Mouse (Mus musculus): Measurements from ENCODE around the gene Orm1.
A peak's percentile ranks its signal among the peaks of the same experiment; 100 is the strongest.

The Orm1 gene

DNA sequence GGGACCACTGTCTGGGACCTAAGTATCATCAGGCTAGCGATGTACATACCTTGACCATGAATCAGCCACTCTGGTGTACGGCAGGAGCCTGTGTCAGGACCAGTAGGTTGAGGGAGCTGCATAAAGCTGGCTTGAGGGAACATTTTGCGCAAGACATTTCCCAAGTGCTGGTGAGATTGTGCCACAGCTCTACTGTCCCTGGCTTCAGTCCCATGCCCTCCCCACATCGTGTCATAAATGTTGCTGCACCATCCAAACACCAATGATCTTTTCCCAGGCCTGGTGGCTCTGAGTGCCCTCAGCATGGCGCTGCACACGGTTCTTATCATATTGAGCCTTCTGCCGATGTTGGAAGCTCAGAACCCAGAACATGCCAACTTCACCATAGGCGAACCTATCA, at the start of gene Orm1:
Orm1 (plus strand) TSS at position 266 of the 400 bp plus-strand sequence.
- DNase-seq (ENCODE audit: low read depth, low spot score): no peak

GRCm38 (mm10) chr4:63295641-63296040, 48.7 kb upstream of the Orm1 start:
- no peak for DNase-seq (ENCODE audit: low read depth, low spot score)

- no peak for DNase-seq (ENCODE audit: low read depth, low spot score)
Observed at GRCm38 (mm10) chr4:63296263-63296662, 48.1 kb upstream of the Orm1 start.

GRCm38 (mm10) chr4:63296876-63297275, 47.5 kb upstream of the Orm1 start:
- DNase-seq (ENCODE audit: low read depth, low spot score): no peak

DNA sequence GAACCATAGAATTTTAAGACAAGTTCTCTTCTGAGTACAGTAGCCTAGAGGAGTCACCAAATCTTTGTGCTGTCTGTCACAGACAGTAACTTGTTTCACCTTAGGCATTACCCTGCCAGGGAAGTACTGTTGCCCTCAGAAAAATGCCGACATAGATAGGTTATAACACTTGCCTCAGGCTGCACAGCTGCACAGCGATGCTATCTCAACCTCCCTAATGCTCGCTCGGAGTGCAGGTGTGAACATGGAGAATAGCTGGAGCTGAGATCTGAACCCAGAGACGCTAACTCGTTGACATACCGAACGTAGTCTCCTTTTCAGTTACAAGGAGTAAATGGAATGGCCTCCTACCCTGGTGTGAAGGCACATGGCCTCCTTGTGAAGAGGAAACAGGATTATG, 46.2 kb upstream of the Orm1 start:
- DNase-seq (ENCODE audit: low read depth, low spot score): no peak

- DNase-seq (ENCODE audit: low read depth, low spot score): no peak
Observed at GRCm38 (mm10) chr4:63302641-63303040, 41.7 kb upstream of the Orm1 start.

DNA sequence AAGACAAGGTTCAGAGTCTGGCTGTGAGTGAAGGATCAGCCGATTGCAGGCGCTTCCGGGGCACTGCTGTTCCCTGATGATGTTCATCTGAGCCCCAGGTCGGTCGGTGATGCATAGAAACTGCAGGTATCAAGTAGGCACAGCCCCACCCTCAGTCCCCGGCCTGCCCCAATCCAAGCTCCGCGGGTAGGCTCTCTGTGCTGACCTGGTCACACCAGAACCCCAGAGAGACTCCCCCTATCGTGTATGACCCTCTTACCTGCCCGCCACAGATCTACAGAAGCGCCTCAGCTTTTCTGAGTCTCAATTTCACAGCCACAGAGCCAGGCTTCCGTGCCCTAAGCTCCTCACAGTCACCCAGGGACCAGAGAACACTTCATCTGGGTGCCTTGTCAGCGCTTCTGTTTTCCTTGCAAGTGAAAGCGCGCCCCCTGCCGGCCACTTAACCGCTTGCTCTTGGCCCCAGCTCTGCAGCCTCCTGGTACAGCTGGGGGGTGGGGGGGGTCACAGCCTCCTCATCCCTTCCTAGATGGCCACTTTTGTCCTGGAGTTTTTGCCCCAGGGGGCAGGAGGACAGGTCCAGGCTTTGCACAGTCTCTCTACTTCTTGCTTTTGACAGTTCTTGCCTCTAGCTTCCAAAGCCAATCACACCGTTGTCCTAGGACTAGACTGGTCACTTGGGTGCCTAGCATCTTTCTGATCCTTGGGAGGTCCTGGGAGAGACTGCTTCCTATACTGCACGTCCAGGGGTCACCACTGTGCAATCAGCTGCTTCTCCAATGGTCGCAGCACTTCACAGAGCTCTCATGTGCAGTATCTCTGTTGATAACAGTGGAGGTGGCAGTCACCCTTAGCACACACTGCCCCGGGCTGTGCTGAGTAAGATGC, 36.9 kb upstream of the Orm1 start:
- peak; percentile 88 for DNase-seq (ENCODE audit: low read depth, low spot score)

DNA sequence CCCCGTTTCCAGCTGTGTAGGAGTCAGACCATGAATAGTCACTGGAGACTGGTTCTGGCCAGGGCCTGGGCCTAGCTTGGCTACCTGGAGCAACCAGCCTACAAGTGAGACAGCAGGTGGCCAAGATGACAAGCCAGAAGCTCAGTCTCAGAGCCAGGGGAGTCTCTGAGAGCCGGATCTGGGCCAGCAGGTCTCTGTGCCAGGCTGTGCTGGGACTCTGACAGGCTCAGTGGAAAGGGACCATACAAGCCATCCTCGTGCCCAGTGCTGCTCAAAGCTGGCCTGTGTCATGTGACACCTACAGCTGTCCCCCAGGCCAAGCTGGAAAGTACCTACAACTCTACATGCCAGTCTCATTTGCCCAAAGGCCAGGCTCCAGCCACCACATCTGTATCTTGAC, 36.0 kb upstream of the Orm1 start:
- DNase-seq (ENCODE audit: low read depth, low spot score): no peak

DNA sequence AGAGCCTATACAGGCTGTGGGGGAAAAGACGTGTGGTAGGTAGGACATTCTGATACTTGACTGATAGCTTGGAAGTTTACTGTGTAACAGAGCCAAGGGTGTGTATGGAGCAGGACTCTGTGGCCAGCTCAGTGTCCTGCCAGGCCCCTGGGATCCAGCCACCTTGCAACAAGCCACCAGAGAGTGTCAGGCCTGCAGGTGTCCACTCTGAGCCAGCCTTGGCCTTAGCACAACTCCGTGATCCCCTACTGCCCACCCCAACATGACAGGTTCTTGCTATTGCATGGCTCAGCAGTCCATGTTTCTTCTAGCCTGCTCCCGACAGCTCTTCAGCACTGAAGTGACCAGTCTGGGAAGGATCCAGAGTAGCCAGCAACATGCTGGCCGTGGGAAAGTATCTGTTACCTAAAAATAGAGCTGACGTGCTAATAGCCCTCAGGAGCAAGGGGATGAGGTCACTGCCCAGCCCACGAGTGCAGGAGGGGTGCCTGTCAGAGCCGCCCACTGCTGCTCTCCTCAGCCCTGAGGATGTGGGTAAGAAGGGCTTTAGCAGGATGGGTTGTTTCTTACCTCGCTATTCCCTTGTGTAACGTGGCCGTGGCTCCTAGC, 34.0 kb upstream of the Orm1 start:
- DNase-seq (ENCODE audit: low read depth, low spot score): no peak

DNA sequence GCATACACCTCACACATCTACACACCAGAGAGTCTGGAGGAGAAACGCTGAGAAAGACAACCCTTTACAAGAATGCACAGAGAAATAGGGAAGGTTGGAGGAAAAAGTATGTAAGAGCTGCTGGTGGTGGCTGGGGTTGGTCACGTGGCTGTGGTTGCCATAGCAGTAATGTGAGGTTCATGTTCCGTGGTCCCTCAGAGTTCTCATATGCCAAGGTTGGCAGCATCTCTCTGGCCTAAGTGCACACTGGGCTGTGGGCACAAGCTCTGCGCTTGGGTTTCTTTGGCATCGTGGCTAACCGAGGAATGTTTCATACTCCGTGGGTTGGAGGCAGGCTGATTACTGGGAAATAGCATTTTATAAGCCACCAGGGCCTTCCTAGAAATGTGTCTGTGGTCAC, 32.9 kb upstream of the Orm1 start:
- DNase-seq (ENCODE audit: low read depth, low spot score): no peak

GRCm38 (mm10) chr4:63314063-63314462, 30.3 kb upstream of the Orm1 start:
- DNase-seq (ENCODE audit: low read depth, low spot score): no peak

DNA sequence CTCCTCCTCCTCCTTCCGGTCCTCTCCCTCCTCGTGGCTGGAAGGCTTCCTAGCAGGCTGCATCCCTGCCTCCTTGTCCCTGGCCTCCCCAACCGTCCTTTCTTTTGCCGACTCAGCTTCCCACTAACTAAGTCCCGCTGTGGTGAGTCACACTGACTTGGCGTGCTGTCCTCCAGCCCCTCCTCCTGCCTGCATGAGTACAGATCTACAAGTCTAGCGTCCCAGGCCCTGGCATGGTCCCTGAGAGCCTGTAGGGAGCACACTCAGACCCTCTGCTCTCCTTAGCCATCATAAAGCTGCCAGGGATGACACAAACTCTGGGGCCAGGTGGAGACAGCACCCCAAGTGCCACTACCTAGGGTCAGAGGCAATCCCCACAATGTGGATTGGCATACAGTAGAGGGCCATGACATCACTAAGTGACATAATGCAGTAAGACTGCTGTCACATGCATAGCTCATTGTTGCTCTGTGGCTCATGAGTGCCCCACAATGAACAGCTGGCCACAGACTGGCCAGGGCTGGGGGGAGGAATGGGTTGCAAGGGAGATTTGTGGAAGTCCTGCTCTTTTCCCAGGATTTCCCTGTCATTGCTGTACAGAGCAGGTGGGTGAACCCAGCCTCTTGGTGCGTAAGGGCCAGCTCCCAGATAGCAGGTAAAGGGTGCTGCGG, 28.1 kb upstream of the Orm1 start:
- no peak for DNase-seq (ENCODE audit: low read depth, low spot score)

DNA sequence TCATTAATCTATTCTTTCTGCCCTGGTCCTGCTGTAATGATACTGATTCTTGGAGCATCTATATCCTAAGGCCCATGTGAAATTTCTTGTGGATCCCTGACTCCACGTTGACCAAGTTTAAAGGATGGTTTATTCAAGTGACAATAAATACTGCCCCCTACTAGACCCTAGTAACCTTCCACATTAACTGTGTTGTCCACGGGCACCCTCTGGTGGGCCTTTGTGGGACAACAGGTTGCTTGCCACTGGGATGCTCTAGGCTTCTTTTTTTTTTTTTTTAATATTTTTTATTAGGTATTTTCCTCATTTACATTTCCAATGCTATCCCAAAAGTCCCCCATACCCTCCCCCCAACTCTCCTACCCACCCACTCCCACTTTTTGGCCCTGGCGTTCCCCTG, 24.8 kb upstream of the Orm1 start:
- peak; percentile 57 for DNase-seq (ENCODE audit: low read depth, low spot score)

GRCm38 (mm10) chr4:63323275-63323815, 21.0 kb upstream of the Orm1 start:
- no peak for DNase-seq (ENCODE audit: low read depth, low spot score)

- DNase-seq (ENCODE audit: low read depth, low spot score): no peak
Observed at GRCm38 (mm10) chr4:63333403-63333802, 11.0 kb upstream of the Orm1 start.

DNA sequence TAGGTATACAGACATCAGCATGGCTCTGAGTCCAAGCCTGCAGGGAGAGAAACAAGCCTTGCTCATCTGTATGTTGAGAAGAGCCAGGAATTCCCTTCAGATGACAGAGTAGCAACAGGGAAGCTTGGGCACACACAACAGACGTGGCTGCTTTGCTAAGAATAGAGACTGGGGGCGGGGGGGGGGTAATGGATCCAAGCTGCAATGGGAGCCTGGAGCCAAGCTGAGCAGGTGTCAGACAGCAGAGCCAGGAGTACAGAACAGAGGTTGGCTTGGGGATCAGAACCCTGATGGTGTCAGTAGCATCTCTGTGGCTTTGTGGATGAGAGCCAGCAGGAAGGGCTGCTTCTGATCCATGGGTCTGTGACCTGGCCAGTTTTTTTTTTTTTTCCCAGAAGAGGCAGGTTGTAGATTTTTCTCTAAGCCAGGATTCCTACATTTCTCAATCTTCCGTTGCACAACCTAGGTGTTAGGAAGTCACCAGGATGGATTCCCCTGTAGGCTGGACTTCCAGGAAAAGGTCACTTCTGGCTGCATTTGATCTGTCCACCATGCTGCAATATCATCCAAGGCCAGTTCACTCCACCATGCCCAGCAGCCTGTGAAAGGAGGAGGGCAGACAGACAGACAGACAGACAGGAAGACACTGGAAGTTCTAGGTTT, 5.8 kb upstream of the Orm1 start:
- DNase-seq (ENCODE audit: low read depth, low spot score): no peak

DNA sequence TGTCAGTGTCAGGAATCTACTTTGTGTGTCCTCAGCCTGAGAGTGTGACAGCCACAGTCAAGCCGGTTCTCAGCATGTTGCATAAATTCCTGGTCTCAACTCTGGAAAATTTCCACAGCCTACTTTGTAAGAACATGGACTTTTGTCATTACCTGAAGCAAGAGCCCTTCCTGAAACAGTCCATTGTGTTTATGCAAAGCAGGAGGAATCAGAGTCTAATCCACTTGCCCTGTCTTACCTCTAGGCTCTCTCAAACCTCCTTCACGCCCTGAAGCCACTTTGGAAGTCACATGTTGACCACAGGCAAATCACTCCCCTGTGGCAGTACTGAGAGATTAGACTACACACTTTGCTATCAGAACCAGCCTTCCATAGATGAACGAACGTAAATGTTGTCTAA, 1.9 kb upstream of the Orm1 start:
- DNase-seq (ENCODE audit: low read depth, low spot score): no peak

GRCm38 (mm10) chr4:63343608-63344007, 752 bp upstream of the Orm1 start:
- no peak for DNase-seq (ENCODE audit: low read depth, low spot score)

GRCm38 (mm10) chr4:63345261-63345660, 901 bp downstream of the Orm1 start:
- no peak for DNase-seq (ENCODE audit: low read depth, low spot score)

DNA sequence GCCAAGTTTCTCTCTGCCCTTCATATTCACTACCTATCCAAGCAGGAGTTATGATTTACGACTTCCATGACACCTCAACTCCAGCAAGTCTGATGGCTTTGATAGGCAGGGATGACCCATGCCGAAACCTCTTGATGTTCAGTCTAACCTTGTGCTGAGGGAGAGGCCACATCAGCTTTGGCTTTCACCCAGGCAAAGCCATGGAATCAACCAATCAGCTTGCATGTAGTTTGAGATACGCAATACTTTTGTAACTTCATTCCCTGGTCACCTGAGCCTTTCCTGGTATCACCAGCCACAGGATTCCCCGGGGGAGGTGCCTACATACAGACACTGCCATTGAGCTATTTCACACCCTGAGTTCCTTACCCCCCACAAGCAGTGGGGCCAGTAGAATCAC, 2.3 kb downstream of the Orm1 start:
- DNase-seq (ENCODE audit: low read depth, low spot score): no peak

DNA sequence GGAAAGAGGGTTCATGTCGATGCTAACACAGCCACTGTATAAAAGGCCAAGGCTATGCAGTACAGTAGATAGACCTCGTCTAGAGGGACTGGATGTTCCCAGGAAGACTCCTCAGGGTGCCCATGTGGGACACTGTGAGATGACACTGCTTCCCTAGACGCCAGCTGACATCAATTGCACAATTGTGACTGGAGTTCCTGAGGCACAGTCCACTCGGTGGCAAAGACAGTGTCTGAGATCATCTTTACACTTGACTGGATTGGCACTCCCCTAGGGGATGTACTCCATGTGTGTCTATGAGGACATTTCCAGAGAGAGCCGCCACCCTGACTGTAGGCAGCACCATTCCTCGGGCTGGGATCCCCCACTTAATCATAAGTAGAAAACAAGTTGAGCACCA, 4.2 kb downstream of the Orm1 start:
- no peak for DNase-seq (ENCODE audit: low read depth, low spot score)

Measured in CD4-positive, CD25-positive, alpha-beta regulatory T cell, adult 2 months (primary cell).